Mouse (Mus musculus) ES-E14 (cell line): ENCODE measurements at regions not wholly inside any gene's neighbourhood (a gene's known extent, or its start where the extent isn't known, plus 50 kb on each side); places are given as distances from the start of the nearest gene placed in this dataset.

Source experiments
- CHD2 ChIP-seq: IDR thresholded peaks from 2 replicates; pipeline ENCODE4 v1.6.1; 2014; ENCODE audit warnings: mild to moderate bottlenecking, low read depth, low read length, inconsistent platforms
- HCFC1 ChIP-seq: IDR thresholded peaks from 2 replicates; pipeline ENCODE4 v1.6.1; 2012; ENCODE audit warnings: low read length, inconsistent platforms, borderline replicate concordance; ENCODE audit not compliant: insufficient read depth
- MAFK ChIP-seq: IDR thresholded peaks from 2 replicates; pipeline ENCODE4 v1.6.1; 2014; ENCODE audit warnings: mild to moderate bottlenecking, low read depth, low read length, inconsistent platforms; ENCODE audit not compliant: insufficient read depth
- ZC3H11A ChIP-seq: IDR thresholded peaks from 2 replicates; pipeline ENCODE4 v1.6.1; 2012; ENCODE audit warnings: low read depth, mild to moderate bottlenecking, inconsistent platforms, low read length, borderline replicate concordance
- ZNF384 ChIP-seq: IDR thresholded peaks from 2 replicates; pipeline ENCODE4 v1.6.1; 2012; ENCODE audit warnings: low read depth, low read length, inconsistent platforms

DNA sequence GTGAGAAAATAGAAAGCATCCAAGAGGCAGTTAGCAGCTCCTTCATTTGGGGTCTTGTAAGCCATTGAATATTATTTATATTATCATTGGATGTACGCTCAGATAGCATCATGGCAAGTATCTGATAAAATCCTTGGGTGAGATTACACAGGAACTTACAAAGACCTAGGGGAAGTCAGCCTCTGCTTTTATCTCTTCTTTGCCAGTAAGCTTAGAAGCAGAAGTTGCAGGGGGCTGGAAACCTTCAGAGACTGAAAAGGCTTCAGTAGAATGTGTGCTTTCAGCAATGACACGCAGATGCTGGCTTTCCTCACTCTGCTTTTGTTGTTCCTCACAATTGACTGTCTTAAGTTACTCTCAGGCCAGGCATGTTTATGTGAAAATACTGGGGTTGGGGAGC, 150.3 kb upstream of the Tbl1x start:
- TF ChIP-seq ZNF384 (no peak), MAFK (no peak), ZC3H11A (no peak), CHD2 (no peak), HCFC1 (no peak)
